Comparison of ENCODE assay signal across 24 mouse cellular contexts in genomic region chr19:40684566-40684965, GRCm38 (mm10).
DNase-seq lines count a peak whose midpoint lies in the region; ATAC-seq and TF ChIP-seq lines count a peak whose summit lies in the region.
"Had no signal": no experiment of that assay in that cellular context is flagged by ENCODE, and none has a peak within 500 bp of the region (broad histone marks: within the 10 kb centered on the region; RNA-seq: fewer than 3 reads in every experiment).

No protein-coding gene starts in this region.

- peaks cover 52% of the 10 kb centered on the region for H3K4me1 ChIP-seq in spleen, adult 2 months (ENCODE audit: control insufficient read depth, insufficient read depth, insufficient read length)
- H3K4me1 ChIP-seq: forebrain, embryonic 10.5 days; forebrain, embryonic 15.5 days; intestine, embryonic 15.5 days; neural tube, embryonic 15.5 days had no signal

- H3K27ac ChIP-seq in spleen, adult 2 months (ENCODE audit: insufficient read depth, low read length) = peak overlapping the region; percentile 55
- no peak overlapping the region for H3K27ac ChIP-seq in gastrocnemius, adult 2 months
- H3K27ac ChIP-seq: forebrain, embryonic 10.5 days; forebrain, embryonic 15.5 days; heart, embryonic 10.5 days; heart, embryonic 15.5 days; intestine, embryonic 15.5 days; liver, embryonic 15.5 days; neural tube, embryonic 15.5 days had no signal

- no peak for ATAC-seq in CD4-positive, CD25-positive, alpha-beta regulatory T cell, adult 4 months
- ATAC-seq: forebrain, embryonic 15.5 days; hindbrain, embryonic 16.5 days; intestine, embryonic 15.5 days had no signal

- TF ChIP-seq POLR2A in spleen, adult 2 months (IDR thresholded peaks at IDR 0.05; ENCODE audit: low read depth, low read length) = no peak

- H3K27me3 ChIP-seq in spleen, adult 2 months (ENCODE audit: control insufficient read depth, insufficient read depth, low read length) = no peaks in the 10 kb centered on the region
- H3K27me3 ChIP-seq: forebrain, embryonic 15.5 days; heart, embryonic 15.5 days; intestine, embryonic 15.5 days; liver, embryonic 15.5 days; neural tube, embryonic 15.5 days had no signal

- H3K4me3 ChIP-seq in spleen, adult 2 months (ENCODE audit: extremely low read depth, insufficient read depth, insufficient read length) = no peak overlapping the region
- H3K4me3 ChIP-seq in gastrocnemius, adult 2 months = no peak overlapping the region
- H3K4me3 ChIP-seq: forebrain, embryonic 10.5 days; forebrain, embryonic 15.5 days; heart, embryonic 10.5 days; heart, embryonic 15.5 days; intestine, embryonic 15.5 days; liver, embryonic 15.5 days; neural tube, embryonic 15.5 days had no signal

- H3K36me3 ChIP-seq in spleen, adult 2 months (ENCODE audit: control insufficient read depth, insufficient read depth, low read length) = no peaks in the 10 kb centered on the region
- H3K36me3 ChIP-seq: forebrain, embryonic 10.5 days; forebrain, embryonic 15.5 days; heart, embryonic 10.5 days; heart, embryonic 15.5 days; intestine, embryonic 15.5 days; liver, embryonic 15.5 days; neural tube, embryonic 15.5 days had no signal

- WGBS in spleen, adult 2 months = 85% methylated on average over 7 of the region's 7 CpGs

- no peak for TF ChIP-seq CTCF in spleen, adult 2 months (IDR thresholded peaks at IDR 0.05; ENCODE audit: extremely low read depth, insufficient read depth, insufficient read length, insufficient replicate concordance)
- TF ChIP-seq CTCF in gastrocnemius, adult 2 months (IDR thresholded peaks at IDR 0.05) = no peak

- intact Hi-C loops in gastrocnemius, adult 2 months (cut with DNase I) = no loop called here

- DNase-seq in CD4-positive, CD25-positive, alpha-beta regulatory T cell, adult 2 months (ENCODE audit: low read depth, low spot score) = peak; percentile 39
- no peak for DNase-seq in spleen, adult 2 months (ENCODE audit: low read depth in 1 of 2, low spot score in 2 of 2)
- no peak for DNase-seq in spleen, postnatal 4 days (ENCODE audit: low spot score in 2 of 2)
- peak; percentile 51 for DNase-seq in induced T-regulatory cell, adult 2 months (ENCODE audit: low read depth)
- no peak for DNase-seq in gastrocnemius, adult 2 months
- no peak for DNase-seq in cerebellum, adult 8-10 months
- no peak for DNase-seq in right cerebral cortex, adult 18-20 months
- DNase-seq: adrenal gland, adult 2 months; adrenal gland, postnatal 36 days; cerebellum, adult 11 months; cerebellum, adult 9-11 months; kidney, postnatal 14 days; layer of hippocampus, adult 9-11 months; midbrain, embryonic 14.5 days; retina, postnatal 1 day had no signal

Comparison
In these comparisons a context has a peak if more than half of its experiments do, and no peak if none do; other contexts are left out.
1. DNase-seq: peak in CD4-positive, CD25-positive, alpha-beta regulatory T cell, adult 2 months (single experiment) and induced T-regulatory cell, adult 2 months (single experiment); none in spleen, adult 2 months (0 of 2), spleen, postnatal 4 days (0 of 2), gastrocnemius, adult 2 months (single experiment), cerebellum, adult 8-10 months (single experiment) and right cerebral cortex, adult 18-20 months (single experiment).